Mouse (Mus musculus): Measurements from ENCODE around the gene Hfm1. TPM values are rescaled to one million over a fixed set of nuclear protein-coding genes. Genes with fewer than 3 reads are reported as not detected.

The Hfm1 gene
- total RNA-seq, 1 experiment, result 1.2 TPM

DNA sequence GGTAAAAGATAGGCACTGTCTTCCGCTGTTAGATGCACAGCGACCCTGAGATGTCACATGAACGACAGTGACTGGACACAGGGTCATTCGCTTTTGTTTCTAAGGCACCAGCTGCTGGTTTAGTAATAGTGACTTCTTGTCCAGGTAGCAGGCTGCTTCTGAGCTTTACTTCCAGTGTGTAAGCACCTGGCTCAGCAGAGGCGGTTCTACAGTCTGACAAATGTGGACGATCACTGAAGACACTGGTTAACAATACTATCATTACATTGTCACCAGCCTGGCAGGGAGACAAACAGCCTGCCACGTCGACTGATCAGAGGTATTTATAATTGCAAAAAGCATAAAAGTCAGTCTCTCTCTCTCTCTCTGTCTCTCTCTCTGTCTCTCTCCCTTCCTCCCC is 100.1 kb downstream of the Hfm1 start:
- in situ Hi-C loops (cut with MboI; ENCODE audit: low sequenced_read_pairs in 2 of 2, unreplicated experiment in 2 of 2), result no loop called here
- Histone ChIP-seq H3K9ac (ENCODE audit: insufficient read depth, low read depth, low read length, poor library complexity, severe bottlenecking) (no peak overlapping the region), H3K9me3 (ENCODE audit: control insufficient read depth, insufficient read depth, low read depth, low read length) (no peaks in the 10 kb centered on the region), H3K27ac (ENCODE audit: insufficient read depth, low read depth, low read length, poor library complexity, severe bottlenecking) (no peak overlapping the region), H3K4me1 (ENCODE audit: control insufficient read depth in 2 of 2, insufficient read depth in 2 of 2, low read length in 2 of 2, poor library complexity in 1 of 2) (no peaks in the 10 kb centered on the region), H3K4me3 (ENCODE audit: insufficient read depth in 1 of 2, low read depth in 1 of 2, low read length in 2 of 2, poor library complexity in 1 of 2, severe bottlenecking in 1 of 2) (no peak overlapping the region), H3K36me3 (ENCODE audit: control insufficient read depth, insufficient read depth, low read length, poor library complexity, severe bottlenecking) (no peaks in the 10 kb centered on the region)
- DNase-seq (ENCODE audit: low read depth, low spot score), result no peak
- TF ChIP-seq ZNF384 (IDR thresholded peaks at IDR 0.05; ENCODE audit: low read depth, low read length) (no peak), MAFK (IDR thresholded peaks at IDR 0.05; ENCODE audit: insufficient read depth, low read depth, low read length) (no peak), ZC3H11A (IDR thresholded peaks at IDR 0.05; ENCODE audit: borderline replicate concordance, low read depth, low read length) (no peak), HCFC1 (IDR thresholded peaks at IDR 0.05; ENCODE audit: borderline replicate concordance, insufficient read depth, low read length) (no peak), CHD2 (IDR thresholded peaks at IDR 0.05; ENCODE audit: low read depth, low read length) (no peak)

DNA sequence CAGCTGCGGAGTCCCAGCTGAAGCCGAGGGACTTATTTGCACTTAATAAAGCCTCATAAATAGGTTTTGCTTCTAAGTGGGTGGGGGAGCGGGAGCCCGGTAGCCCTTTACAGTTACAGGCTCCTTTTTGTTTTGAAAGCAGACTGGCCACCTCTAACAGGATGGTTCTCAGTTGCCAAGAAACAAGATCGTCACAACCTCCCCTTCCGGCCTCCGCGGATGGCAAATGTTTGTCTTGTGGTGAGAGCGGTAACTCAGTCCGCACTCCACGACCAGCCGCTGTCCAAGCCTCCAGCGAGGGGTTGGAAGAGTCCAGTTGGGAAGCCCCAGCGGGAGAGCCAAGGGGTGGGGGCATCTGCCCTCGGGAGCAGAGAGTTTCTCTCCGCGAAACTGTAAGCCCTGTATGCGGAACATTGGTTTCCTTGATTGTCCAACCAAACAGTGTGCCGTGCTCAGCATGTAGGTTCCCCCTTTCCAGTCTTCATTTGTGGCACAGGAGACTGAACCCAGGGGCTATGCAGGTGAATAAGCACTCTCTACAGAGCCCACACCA is 100.7 kb downstream of the Hfm1 start:
- Histone ChIP-seq H3K9me3 (ENCODE audit: control insufficient read depth, insufficient read depth, low read depth, low read length) (no peaks in the 10 kb centered on the region), H3K4me3 (ENCODE audit: insufficient read depth in 1 of 2, low read depth in 1 of 2, low read length in 2 of 2, poor library complexity in 1 of 2, severe bottlenecking in 1 of 2) (peak overlapping the region in 1 of 2 experiments; percentile 6; a peak in 2 of 4 replicates), H3K27ac (ENCODE audit: insufficient read depth, low read depth, low read length, poor library complexity, severe bottlenecking) (no peak overlapping the region), H3K36me3 (ENCODE audit: control insufficient read depth, insufficient read depth, low read length, poor library complexity, severe bottlenecking) (no peaks in the 10 kb centered on the region), H3K9ac (ENCODE audit: insufficient read depth, low read depth, low read length, poor library complexity, severe bottlenecking) (no peak overlapping the region), H3K4me1 (ENCODE audit: control insufficient read depth in 2 of 2, insufficient read depth in 2 of 2, low read length in 2 of 2, poor library complexity in 1 of 2) (no peaks in the 10 kb centered on the region)
- in situ Hi-C loops (cut with MboI; ENCODE audit: low sequenced_read_pairs in 2 of 2, unreplicated experiment in 2 of 2), result no loop called here
- DNase-seq (ENCODE audit: low read depth, low spot score), result no peak
- TF ChIP-seq CHD2 (IDR thresholded peaks at IDR 0.05; ENCODE audit: low read depth, low read length), result no peak
- no peak for TF ChIP-seq ZNF384 (IDR thresholded peaks at IDR 0.05; ENCODE audit: low read depth, low read length)

DNA sequence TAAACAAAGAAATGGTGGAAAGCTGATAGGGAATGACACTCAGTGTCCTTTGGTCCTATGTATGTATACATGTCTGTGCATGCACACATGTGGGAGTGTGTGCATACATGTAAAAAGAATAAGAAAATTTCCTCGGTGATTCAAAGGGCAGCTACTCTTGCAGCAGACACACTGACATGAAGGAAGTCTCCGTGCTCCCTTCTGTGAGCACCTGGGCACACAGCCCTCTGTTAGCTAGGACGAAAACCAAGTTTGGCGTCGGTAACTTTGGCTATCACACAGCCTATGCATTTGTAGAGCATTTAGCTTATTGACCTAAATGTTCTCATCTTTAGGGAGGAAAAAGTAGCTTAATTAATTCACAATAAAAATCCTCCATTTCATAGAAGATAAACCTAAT is 101.4 kb downstream of the Hfm1 start:
- Histone ChIP-seq H3K4me3 (ENCODE audit: insufficient read depth in 1 of 2, low read depth in 1 of 2, low read length in 2 of 2, poor library complexity in 1 of 2, severe bottlenecking in 1 of 2) (no peak overlapping the region), H3K9ac (ENCODE audit: insufficient read depth, low read depth, low read length, poor library complexity, severe bottlenecking) (no peak overlapping the region), H3K36me3 (ENCODE audit: control insufficient read depth, insufficient read depth, low read length, poor library complexity, severe bottlenecking) (no peaks in the 10 kb centered on the region), H3K9me3 (ENCODE audit: control insufficient read depth, insufficient read depth, low read depth, low read length) (no peaks in the 10 kb centered on the region), H3K4me1 (ENCODE audit: control insufficient read depth in 2 of 2, insufficient read depth in 2 of 2, low read length in 2 of 2, poor library complexity in 1 of 2) (no peaks in the 10 kb centered on the region), H3K27ac (ENCODE audit: insufficient read depth, low read depth, low read length, poor library complexity, severe bottlenecking) (no peak overlapping the region)
- in situ Hi-C loops (cut with MboI; ENCODE audit: low sequenced_read_pairs in 2 of 2, unreplicated experiment in 2 of 2), result no loop called here
- TF ChIP-seq ZC3H11A (IDR thresholded peaks at IDR 0.05; ENCODE audit: borderline replicate concordance, low read depth, low read length) (no peak), CHD2 (IDR thresholded peaks at IDR 0.05; ENCODE audit: low read depth, low read length) (no peak), ZNF384 (IDR thresholded peaks at IDR 0.05; ENCODE audit: low read depth, low read length) (no peak), HCFC1 (IDR thresholded peaks at IDR 0.05; ENCODE audit: borderline replicate concordance, insufficient read depth, low read length) (no peak), MAFK (IDR thresholded peaks at IDR 0.05; ENCODE audit: insufficient read depth, low read depth, low read length) (no peak)
- DNase-seq (ENCODE audit: low read depth, low spot score), result no peak

- Histone ChIP-seq H3K36me3 (ENCODE audit: control insufficient read depth, insufficient read depth, low read length, poor library complexity, severe bottlenecking) (no peaks in the 10 kb centered on the region), H3K9me3 (ENCODE audit: control insufficient read depth, insufficient read depth, low read depth, low read length) (no peaks in the 10 kb centered on the region), H3K4me1 (ENCODE audit: control insufficient read depth in 2 of 2, insufficient read depth in 2 of 2, low read length in 2 of 2, poor library complexity in 1 of 2) (no peaks in the 10 kb centered on the region), H3K9ac (ENCODE audit: insufficient read depth, low read depth, low read length, poor library complexity, severe bottlenecking) (no peak overlapping the region), H3K27ac (ENCODE audit: insufficient read depth, low read depth, low read length, poor library complexity, severe bottlenecking) (no peak overlapping the region), H3K4me3 (ENCODE audit: insufficient read depth in 1 of 2, low read depth in 1 of 2, low read length in 2 of 2, poor library complexity in 1 of 2, severe bottlenecking in 1 of 2) (no peak overlapping the region)
- TF ChIP-seq HCFC1 (IDR thresholded peaks at IDR 0.05; ENCODE audit: borderline replicate concordance, insufficient read depth, low read length), result no peak
- TF ChIP-seq CHD2 (IDR thresholded peaks at IDR 0.05; ENCODE audit: low read depth, low read length), result no peak
- TF ChIP-seq ZC3H11A (IDR thresholded peaks at IDR 0.05; ENCODE audit: borderline replicate concordance, low read depth, low read length), result no peak
- no peak for TF ChIP-seq MAFK (IDR thresholded peaks at IDR 0.05; ENCODE audit: insufficient read depth, low read depth, low read length)
- TF ChIP-seq ZNF384 (IDR thresholded peaks at IDR 0.05; ENCODE audit: low read depth, low read length), result no peak
- no peak for DNase-seq (ENCODE audit: low read depth, low spot score)
- in situ Hi-C loops (cut with MboI; ENCODE audit: low sequenced_read_pairs in 2 of 2, unreplicated experiment in 2 of 2), result no loop called here
Measured at GRCm38 (mm10) chr5:106819630-106820029, 106.5 kb downstream of the Hfm1 start.

Measured in ES-E14 (cell line).